Mouse (Mus musculus): Measurements from ENCODE around the gene Cfap126. TPM values are rescaled to one million over a fixed set of nuclear protein-coding genes. Genes with fewer than 3 reads are reported as not detected.

Gene Cfap126
- polyA plus RNA-seq, 1 experiment from 2014 or later: 8.3 TPM

DNA sequence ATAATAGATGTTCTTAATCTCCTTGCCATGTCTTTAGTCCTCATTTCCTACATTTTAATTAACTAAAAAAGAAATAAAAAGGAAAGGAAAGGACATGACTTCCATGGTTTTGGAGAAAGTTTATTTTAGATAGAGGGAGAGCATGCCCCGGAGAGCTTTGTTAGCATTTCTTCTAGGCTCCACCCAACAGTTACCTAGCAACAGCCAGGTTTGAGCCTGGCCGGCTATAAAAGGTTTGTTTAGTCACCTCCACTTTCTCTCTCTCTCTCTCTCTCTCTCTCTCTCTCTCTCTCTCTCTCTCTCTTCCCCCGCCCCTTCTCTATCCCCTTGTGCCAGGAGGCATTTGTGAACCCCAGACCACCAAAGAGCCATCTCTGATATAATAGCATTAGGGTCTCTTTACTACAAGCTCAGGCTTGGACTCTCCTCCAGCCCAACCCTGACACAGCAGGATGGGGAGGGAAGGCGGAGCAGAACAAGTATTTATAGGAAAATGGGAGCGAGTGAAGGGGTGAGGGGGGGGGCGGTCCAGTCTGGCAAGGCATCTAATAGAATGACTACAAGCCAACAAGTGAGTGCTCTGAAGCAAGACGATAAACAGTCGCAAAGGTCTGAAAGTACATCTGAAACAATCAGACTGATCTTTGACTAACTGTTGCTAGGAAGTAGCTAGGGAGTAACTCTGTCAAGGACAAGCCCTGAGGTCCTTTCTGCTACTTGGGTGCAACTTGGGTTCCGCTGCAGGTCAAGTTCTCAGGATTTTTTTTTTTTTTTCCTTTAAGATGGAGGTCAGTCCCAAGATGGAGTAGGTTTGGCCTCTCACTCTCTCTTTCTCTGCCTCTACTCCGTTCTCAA, 17.4 kb upstream of the Cfap126 start:
- H3K27ac ChIP-seq: peak overlapping the region; percentile 70
- 0 out of 2 replicates have a peak overlapping the region, but pooled peaks have one; percentile 5 for H3K4me3 ChIP-seq
- WGBS: 17% methylated on average over 10 of the region's 10 CpGs

DNA sequence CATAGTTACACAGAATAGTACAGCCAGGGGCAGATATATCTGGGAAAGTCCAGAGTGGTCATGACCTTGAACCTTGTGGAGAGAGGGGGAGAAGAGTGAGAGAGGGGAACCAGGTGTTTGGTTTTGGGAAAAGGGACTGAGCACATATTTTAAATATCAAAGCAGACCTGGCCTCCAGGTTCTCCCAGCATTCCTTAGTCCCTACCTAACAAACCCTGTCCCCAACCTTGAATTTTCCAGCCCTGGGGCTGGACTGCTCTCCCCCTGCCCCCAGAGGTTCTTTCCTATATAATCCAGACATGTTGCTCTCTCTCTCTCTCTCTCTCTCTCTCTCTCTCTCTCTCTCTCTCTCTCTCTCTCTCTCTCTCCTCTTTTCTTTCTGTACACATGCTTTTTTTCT, 16.6 kb upstream of the Cfap126 start:
- Histone ChIP-seq H3K9me3 (no peaks in the 10 kb centered on the region), H3K4me1 (peaks cover 7% of the 10 kb centered on the region), H3K9ac (no peak overlapping the region), H3K4me2 (no peak overlapping the region), H3K27ac (peak overlapping the region; percentile 70; the same call in 1 of the 2 replicates), H3K4me3 (no peak overlapping the region), H3K36me3 (no peaks in the 10 kb centered on the region), H3K27me3 (no peaks in the 10 kb centered on the region)
- ATAC-seq (ENCODE audit: borderline replicate concordance, extremely low read depth, low FRiP score, low TSS enrichment): no peak

More for the DNA sequence above, 17.4 kb upstream of the Cfap126 start:
- Histone ChIP-seq H3K27me3 (no peaks in the 10 kb centered on the region), H3K9ac (no peak overlapping the region), H3K36me3 (no peaks in the 10 kb centered on the region), H3K4me2 (peak overlapping the region; percentile 27; the same call in 1 of the 2 replicates), H3K4me1 (peaks cover 7% of the 10 kb centered on the region), H3K9me3 (no peaks in the 10 kb centered on the region)
- ATAC-seq (ENCODE audit: borderline replicate concordance, extremely low read depth, low FRiP score, low TSS enrichment): peak; percentile 54; the same call in 1 of the 2 replicates

DNA sequence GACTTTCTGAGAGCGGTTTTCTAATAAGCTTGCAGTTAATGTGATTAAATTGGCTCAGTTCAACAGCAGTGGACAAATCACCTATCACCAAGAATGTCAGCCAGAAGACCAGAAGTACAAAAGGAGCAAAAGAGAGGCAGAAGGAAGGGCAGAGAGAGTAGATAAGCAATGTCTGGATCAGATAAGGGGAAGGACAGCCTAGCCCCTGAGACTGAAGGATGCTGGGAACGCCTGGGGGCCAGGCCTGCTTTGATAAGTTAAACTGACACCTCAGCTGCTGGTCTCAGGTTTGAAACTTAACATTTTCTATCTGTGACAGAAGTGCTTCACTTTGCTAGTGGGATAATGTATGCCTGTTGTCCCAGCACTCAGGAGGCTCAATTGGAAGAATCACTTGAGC, 16.1 kb upstream of the Cfap126 start:
- Histone ChIP-seq H3K4me3 (no peak overlapping the region), H3K4me1 (peaks cover 7% of the 10 kb centered on the region), H3K27ac (no peak overlapping the region), H3K9ac (no peak overlapping the region), H3K4me2 (no peak overlapping the region), H3K36me3 (no peaks in the 10 kb centered on the region), H3K27me3 (no peaks in the 10 kb centered on the region), H3K9me3 (no peaks in the 10 kb centered on the region)
- WGBS: 20% methylated on average over 2 of the region's 2 CpGs
- ATAC-seq (ENCODE audit: borderline replicate concordance, extremely low read depth, low FRiP score, low TSS enrichment): no peak

DNA sequence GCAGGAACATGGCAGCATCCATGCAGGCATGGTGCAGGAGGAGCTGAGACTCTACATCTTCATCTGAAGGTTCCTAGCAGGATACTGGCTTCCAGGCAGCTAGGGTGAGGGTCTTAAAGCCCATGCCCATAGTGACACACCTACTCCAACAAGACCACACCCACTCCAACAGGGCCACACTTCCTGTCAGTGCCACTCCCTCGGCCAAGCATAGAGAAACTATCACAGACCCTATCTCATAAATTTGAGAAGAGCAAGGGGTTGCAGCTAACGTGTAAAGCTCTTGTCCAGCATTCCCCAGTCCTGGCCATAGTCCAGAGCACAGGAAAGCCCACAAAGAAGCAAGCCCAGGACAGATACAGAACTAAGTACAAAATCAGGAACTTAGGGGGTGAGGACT, 12.7 kb upstream of the Cfap126 start:
- Histone ChIP-seq H3K27me3 (no peaks in the 10 kb centered on the region), H3K4me3 (0 out of 2 replicates have a peak overlapping the region, but pooled peaks have one; percentile 80), H3K9ac (no peak overlapping the region), H3K36me3 (no peaks in the 10 kb centered on the region), H3K27ac (no peak overlapping the region), H3K9me3 (no peaks in the 10 kb centered on the region), H3K4me1 (peaks cover 15% of the 10 kb centered on the region), H3K4me2 (no peak overlapping the region)
- no peak for ATAC-seq (ENCODE audit: borderline replicate concordance, extremely low read depth, low FRiP score, low TSS enrichment)
- 50% methylated on average over 2 of the region's 2 CpGs for WGBS

DNA sequence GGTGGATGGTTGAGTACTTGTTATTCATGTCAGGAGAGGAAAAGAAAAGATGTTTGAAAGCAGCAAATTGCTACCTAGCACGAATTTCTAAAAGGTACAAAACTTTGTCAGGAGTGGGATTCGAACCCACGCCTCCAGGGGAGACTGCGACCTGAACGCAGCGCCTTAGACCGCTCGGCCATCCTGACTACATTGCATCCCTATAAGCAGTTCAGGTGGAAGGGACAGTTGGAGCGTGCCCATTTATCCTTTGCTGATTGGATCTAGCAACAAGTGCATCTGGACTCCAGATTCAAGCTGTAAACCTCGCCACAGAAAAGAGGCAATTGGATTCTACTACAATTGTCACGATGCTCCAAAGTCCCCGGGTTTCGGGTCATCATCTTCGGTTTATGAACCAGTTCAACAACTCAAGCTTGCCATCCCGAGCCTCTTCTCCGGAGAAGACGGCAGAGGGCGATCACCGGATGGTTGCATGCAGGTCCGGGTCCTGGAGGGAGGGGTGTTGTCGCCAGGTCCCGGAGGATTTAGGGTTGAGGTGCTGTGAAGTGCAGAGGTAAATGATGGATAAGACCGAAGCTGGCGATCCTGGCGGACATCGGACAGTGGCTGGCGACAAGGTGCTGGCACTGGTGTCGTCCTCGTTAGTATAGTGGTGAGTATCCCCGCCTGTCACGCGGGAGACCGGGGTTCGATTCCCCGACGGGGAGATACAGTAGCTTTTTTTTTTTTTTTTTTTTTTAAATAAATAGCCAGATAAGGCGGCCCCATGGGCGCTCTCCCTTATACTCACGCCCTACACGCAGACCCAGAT, 11.8 kb upstream of the Cfap126 start:
- H3K36me3 ChIP-seq: no peaks in the 10 kb centered on the region
- H3K4me3 ChIP-seq: peak overlapping the region; percentile 80
- ATAC-seq (ENCODE audit: borderline replicate concordance, extremely low read depth, low FRiP score, low TSS enrichment): peak; percentile 87
- peaks cover 11% of the 10 kb centered on the region; the same call in 1 of the 2 replicates for H3K4me1 ChIP-seq
- H3K4me2 ChIP-seq: peak overlapping the region; percentile 73
- H3K27me3 ChIP-seq: no peaks in the 10 kb centered on the region
- under 1% methylated on average over 40 of the region's 40 CpGs for WGBS
- peak overlapping the region; percentile 67; the same call in 1 of the 2 replicates for H3K27ac ChIP-seq
- H3K9me3 ChIP-seq: no peaks in the 10 kb centered on the region
- H3K9ac ChIP-seq: peak overlapping the region; percentile 48

DNA sequence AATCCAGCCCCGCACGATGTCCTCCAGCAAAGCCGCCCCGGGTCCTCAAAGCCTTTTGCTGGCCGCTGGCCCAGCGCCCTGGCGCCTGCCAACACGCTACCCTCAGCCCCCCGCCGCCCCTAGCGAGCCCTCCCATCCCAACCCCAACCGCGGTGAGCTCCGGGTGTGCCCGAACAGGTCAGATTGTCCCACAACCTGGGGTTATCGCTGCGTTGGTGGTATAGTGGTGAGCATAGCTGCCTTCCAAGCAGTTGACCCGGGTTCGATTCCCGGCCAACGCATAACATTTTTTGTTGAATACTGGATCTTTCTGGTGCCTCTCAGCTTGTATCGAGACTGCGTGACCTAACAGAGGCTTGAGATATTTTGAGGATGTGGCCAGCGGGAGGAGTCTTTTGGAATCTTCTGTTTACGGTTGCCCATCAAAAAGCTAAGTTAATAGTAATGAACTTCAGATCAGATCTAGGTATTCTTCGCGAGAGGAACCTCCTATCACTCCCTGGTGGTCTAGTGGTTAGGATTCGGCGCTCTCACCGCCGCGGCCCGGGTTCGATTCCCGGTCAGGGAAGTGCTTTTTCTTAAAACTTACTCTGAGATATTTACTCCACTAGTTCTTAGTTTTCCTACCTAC, 11.1 kb upstream of the Cfap126 start:
- no peaks in the 10 kb centered on the region for H3K27me3 ChIP-seq
- ATAC-seq (ENCODE audit: borderline replicate concordance, extremely low read depth, low FRiP score, low TSS enrichment): peak; percentile 92
- peaks cover 11% of the 10 kb centered on the region; the same call in 1 of the 2 replicates for H3K4me1 ChIP-seq
- no peaks in the 10 kb centered on the region for H3K36me3 ChIP-seq
- H3K4me2 ChIP-seq: peak overlapping the region; percentile 73
- WGBS: under 1% methylated on average over 35 of the region's 35 CpGs
- peak overlapping the region; percentile 48 for H3K9ac ChIP-seq
- no peaks in the 10 kb centered on the region for H3K9me3 ChIP-seq
- peak overlapping the region; percentile 80 for H3K4me3 ChIP-seq
- H3K27ac ChIP-seq: peak overlapping the region; percentile 67; the same call in 1 of the 2 replicates

DNA sequence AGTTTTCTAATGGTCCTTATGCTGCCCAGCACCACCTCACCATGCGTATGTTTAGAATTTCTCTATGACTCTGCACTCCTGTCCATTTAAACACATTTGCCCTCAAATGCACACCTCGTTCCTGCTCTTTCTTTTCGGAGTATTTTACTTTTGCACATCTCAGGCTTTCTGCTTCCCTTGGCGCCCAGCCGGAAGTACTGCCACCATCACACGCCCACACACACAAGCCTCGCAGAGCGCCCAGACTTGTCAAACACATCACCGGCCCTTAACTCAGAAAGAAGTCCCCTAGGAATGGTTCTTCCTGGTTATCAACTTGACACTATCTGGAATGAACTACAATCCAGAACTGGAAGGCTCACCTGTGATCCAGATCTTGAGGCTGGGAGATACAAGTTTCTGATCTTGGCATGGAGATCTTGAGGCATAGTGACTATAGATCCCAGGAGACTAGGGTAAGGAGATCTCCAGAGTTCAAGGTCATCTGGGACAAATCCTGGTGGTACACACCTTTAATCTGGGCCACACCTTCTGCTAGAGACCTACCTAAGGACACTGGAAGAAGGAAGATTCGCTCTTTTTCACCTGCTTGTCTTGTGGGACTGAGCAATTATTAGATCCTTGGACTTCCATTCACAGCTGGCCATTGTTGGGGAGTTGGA, 10.4 kb upstream of the Cfap126 start:
- Histone ChIP-seq H3K9ac (peak overlapping the region; percentile 16; the same call in 1 of the 2 replicates), H3K9me3 (no peaks in the 10 kb centered on the region), H3K4me1 (peaks cover 11% of the 10 kb centered on the region; the same call in 1 of the 2 replicates), H3K36me3 (no peaks in the 10 kb centered on the region), H3K27me3 (no peaks in the 10 kb centered on the region), H3K4me3 (peak overlapping the region; percentile 80), H3K4me2 (peak overlapping the region; percentile 73), H3K27ac (no peak overlapping the region)
- 8% methylated on average over 10 of the region's 10 CpGs for WGBS
- no peak; the same call in 1 of the 2 replicates for ATAC-seq (ENCODE audit: borderline replicate concordance, extremely low read depth, low FRiP score, low TSS enrichment)

DNA sequence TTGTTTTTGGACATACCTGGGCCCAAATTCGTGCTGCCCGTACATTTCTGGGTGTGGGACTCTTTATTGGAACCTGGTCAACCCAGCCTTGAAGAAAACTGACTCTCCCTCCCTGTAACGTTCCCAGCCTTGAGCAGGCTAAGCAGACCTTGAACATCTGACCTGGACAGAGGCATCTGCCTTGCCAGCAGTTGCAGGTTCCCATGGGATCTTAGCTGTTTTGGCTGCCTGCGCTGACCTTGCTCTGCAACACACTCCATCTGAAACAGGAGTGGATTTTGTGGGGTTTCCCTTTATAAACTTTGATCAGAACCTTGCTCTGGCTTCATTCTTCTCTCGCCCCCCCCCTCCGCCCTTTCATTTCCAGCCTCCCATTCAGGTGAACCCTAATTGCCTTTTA, 8.5 kb upstream of the Cfap126 start:
- no peak for ATAC-seq (ENCODE audit: borderline replicate concordance, extremely low read depth, low FRiP score, low TSS enrichment)
- H3K4me3 ChIP-seq: no peak overlapping the region
- H3K9ac ChIP-seq: no peak overlapping the region
- no peaks in the 10 kb centered on the region for H3K36me3 ChIP-seq
- H3K4me1 ChIP-seq: peaks cover 12% of the 10 kb centered on the region
- H3K27ac ChIP-seq: no peak overlapping the region
- 74% methylated on average over 6 of the region's 6 CpGs for WGBS
- H3K27me3 ChIP-seq: no peaks in the 10 kb centered on the region
- no peak overlapping the region for H3K4me2 ChIP-seq
- no peaks in the 10 kb centered on the region for H3K9me3 ChIP-seq

DNA sequence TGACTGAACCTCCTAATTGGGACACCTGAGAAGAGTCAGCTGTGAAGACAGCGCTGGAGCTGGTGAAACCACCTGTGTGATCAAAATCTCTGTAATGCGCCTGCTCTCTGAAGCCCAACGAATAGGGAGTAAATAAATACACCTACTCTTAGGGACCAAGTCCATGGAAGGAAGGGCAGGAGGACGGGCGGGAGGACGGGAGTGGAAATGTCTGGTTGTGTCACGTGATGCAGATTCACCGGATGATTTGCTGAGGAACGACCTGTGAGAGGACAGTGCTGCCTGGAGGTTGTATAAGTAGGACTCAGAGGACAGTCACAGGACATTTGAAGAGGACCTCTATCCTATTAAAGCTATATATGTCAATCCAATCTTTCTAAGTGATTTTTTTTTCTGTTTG, 4.1 kb upstream of the Cfap126 start:
- ATAC-seq (ENCODE audit: borderline replicate concordance, extremely low read depth, low FRiP score, low TSS enrichment): no peak
- H3K36me3 ChIP-seq: no peaks in the 10 kb centered on the region
- H3K4me1 ChIP-seq: peaks cover 12% of the 10 kb centered on the region
- H3K9me3 ChIP-seq: no peaks in the 10 kb centered on the region
- H3K4me2 ChIP-seq: no peak overlapping the region
- H3K27ac ChIP-seq: no peak overlapping the region
- no peak overlapping the region for H3K4me3 ChIP-seq
- H3K27me3 ChIP-seq: no peaks in the 10 kb centered on the region
- WGBS: 40% methylated on average over 9 of the region's 9 CpGs
- no peak overlapping the region for H3K9ac ChIP-seq

DNA sequence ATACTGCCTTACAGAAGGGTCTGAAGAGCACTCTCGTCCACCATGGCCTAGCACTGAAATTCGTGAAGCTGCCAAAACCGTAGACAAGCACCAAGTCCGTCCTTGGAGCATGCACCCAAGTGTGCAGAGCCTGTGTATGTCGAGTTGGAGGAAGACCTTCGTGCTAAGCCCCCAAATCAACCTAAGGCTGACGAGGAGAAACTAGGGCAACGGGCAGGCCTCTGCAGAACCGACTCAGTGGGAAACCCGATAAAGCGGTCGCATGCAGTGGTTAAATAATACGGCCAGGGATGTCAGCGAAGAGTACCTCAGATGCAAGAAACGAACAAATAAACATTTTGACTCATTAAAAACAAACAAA, 3.1 kb upstream of the Cfap126 start:
- H3K4me2 ChIP-seq: peak overlapping the region; percentile 62
- 9% methylated on average over 15 of the region's 15 CpGs for WGBS
- peak overlapping the region; percentile 49 for H3K4me3 ChIP-seq
- peaks cover 12% of the 10 kb centered on the region for H3K4me1 ChIP-seq
- peak overlapping the region; percentile 36 for H3K9ac ChIP-seq
- H3K27me3 ChIP-seq: no peaks in the 10 kb centered on the region
- H3K9me3 ChIP-seq: no peaks in the 10 kb centered on the region
- H3K27ac ChIP-seq: peak overlapping the region; percentile 37; the same call in 1 of the 2 replicates
- ATAC-seq (ENCODE audit: borderline replicate concordance, extremely low read depth, low FRiP score, low TSS enrichment): no peak
- H3K36me3 ChIP-seq: no peaks in the 10 kb centered on the region
